Mouse (Mus musculus) heart, adult 2 months (tissue): ENCODE data around the gene Rorc. TPM values are rescaled to one million over a fixed set of nuclear protein-coding genes. Genes with fewer than 3 reads are reported as not detected.

ENCODE experiments used
- DNase-seq, 2 experiments: peaks; one replicate each; pipeline ENCODE4 v3.0.0; 2021
- H3K27ac ChIP-seq: fragments of 200-600 bp; 2 replicates; pipeline ENCODE4 v1.8.1; 2022
- H3K27me3 ChIP-seq: fragments of 200-500 bp; 2 replicates; pipeline ENCODE4 v1.6.1; 2012; ENCODE audit warnings: mild to moderate bottlenecking, low read length, inconsistent platforms, mixed read lengths; ENCODE audit not compliant: control insufficient read depth, insufficient read depth
- H3K36me3 ChIP-seq: fragments of 200-500 bp; 2 replicates; pipeline ENCODE4 v1.6.1; 2012; ENCODE audit warnings: low read length, inconsistent platforms; ENCODE audit not compliant: control insufficient read depth, insufficient read depth
- H3K4me1 ChIP-seq: fragments of 200-500 bp; 2 replicates; pipeline ENCODE4 v1.6.1; 2011; ENCODE audit warnings: low read length; ENCODE audit not compliant: control insufficient read depth, insufficient read depth
- H3K4me3 ChIP-seq: fragments of 200-600 bp; 2 replicates; pipeline ENCODE4 v1.8.1; 2022
- H3K79me2 ChIP-seq: fragments of 200-500 bp; replicated peaks from 2 replicates; pipeline ENCODE4 v1.6.1; 2012; ENCODE audit warnings: mild to moderate bottlenecking, inconsistent platforms, low read length, moderate library complexity, mixed read lengths; ENCODE audit not compliant: control insufficient read depth, insufficient read depth
- H3K9ac ChIP-seq: fragments of 200-500 bp; 2 replicates; pipeline ENCODE4 v1.6.1; 2012; ENCODE audit warnings: low read depth, mild to moderate bottlenecking, control low read depth, inconsistent platforms, low read length, mixed read lengths
- CTCF ChIP-seq: fragments of 200-600 bp; IDR thresholded peaks from 2 replicates; pipeline ENCODE4 v1.8.1; 2022; ENCODE audit warnings: antibody characterized with exemption, mild to moderate bottlenecking, moderate library complexity
- EP300 ChIP-seq: fragments of 200-500 bp; IDR thresholded peaks from 2 replicates; pipeline ENCODE4 v1.6.1; 2011; ENCODE audit warnings: low read depth, low read length, control low read depth; ENCODE audit not compliant: insufficient read depth
- POLR2A ChIP-seq: fragments of 200-500 bp; IDR thresholded peaks from 2 replicates; pipeline ENCODE4 v1.6.1; 2011; ENCODE audit warnings: mild to moderate bottlenecking, low read depth, low read length, control low read depth; ENCODE audit not compliant: insufficient read depth
- WGBS: fragments of 180-500 bp; shearing (Covaris S2); methylation state at CpG from one replicate; pipeline ENCODE4 v1.1.7; 2018; 5-methylcytosine and 5-hydroxymethylcytosine counted together
- intact Hi-C: fragments of 180-260 bp; cut with DNase I; formaldehyde crosslinking; loops from one replicate; pipeline ENCODE4 v1.15.1; 2025
- polyA plus RNA-seq: library from polyadenylated mRNA; depleted of rRNA; stranded (reverse); fragments of >200 nt; gene quantifications from 2 replicates; pipeline ENCODE4 v1.2.3, GENCODE M21; 2012
- total RNA-seq, 2 experiments: library from RNA; stranded (reverse); gene quantifications; 2 replicates each; pipeline ENCODE4 v1.2.3; 2021

Rorc gene
- total and polyA plus RNA-seq, 3 experiments = 25.7 to 44.8 (median 36.1) TPM

GRCm38 (mm10) chr3:94344182-94344581, 28.4 kb upstream of the Rorc start:
- intact Hi-C loops = no loop called here

GRCm38 (mm10) chr3:94344897-94345296, 27.7 kb upstream of the Rorc start:
- Histone ChIP-seq H3K27ac (no peak overlapping the region), H3K9ac (no peak overlapping the region), H3K27me3 (no peaks in the 10 kb centered on the region), H3K36me3 (no peaks in the 10 kb centered on the region), H3K4me1 (no peaks in the 10 kb centered on the region), H3K4me3 (no peak overlapping the region), H3K79me2 (no peaks in the 10 kb centered on the region)
- WGBS = 70% methylated on average over 3 of the region's 3 CpGs
- no peak for DNase-seq
- TF ChIP-seq CTCF (no peak), POLR2A (no peak), EP300 (no peak)
- intact Hi-C loops = no loop called here

More at GRCm38 (mm10) chr3:94344182-94344581, 28.4 kb upstream of the Rorc start:
- Histone ChIP-seq H3K79me2 (no peaks in the 10 kb centered on the region), H3K27ac (no peak overlapping the region), H3K4me3 (no peak overlapping the region), H3K27me3 (no peaks in the 10 kb centered on the region), H3K36me3 (no peaks in the 10 kb centered on the region), H3K9ac (no peak overlapping the region), H3K4me1 (no peaks in the 10 kb centered on the region)
- no peak for DNase-seq
- no peak for TF ChIP-seq POLR2A
- no peak for TF ChIP-seq CTCF
- no peak for TF ChIP-seq EP300
- WGBS = 88% methylated on average over 2 of the region's 2 CpGs

GRCm38 (mm10) chr3:94348146-94348545, 24.4 kb upstream of the Rorc start:
- no peak overlapping the region for H3K9ac ChIP-seq
- no peak overlapping the region for H3K4me3 ChIP-seq
- no peaks in the 10 kb centered on the region for H3K79me2 ChIP-seq
- no peaks in the 10 kb centered on the region for H3K27me3 ChIP-seq
- WGBS = 60% methylated on average over 2 of the region's 2 CpGs
- no peak for DNase-seq
- no peaks in the 10 kb centered on the region for H3K36me3 ChIP-seq
- H3K4me1 ChIP-seq = no peaks in the 10 kb centered on the region
- H3K27ac ChIP-seq = no peak overlapping the region
- TF ChIP-seq POLR2A = no peak
- no peak for TF ChIP-seq EP300
- TF ChIP-seq CTCF = no peak
- intact Hi-C loops = no loop called here

GRCm38 (mm10) chr3:94360812-94361211, 11.8 kb upstream of the Rorc start:
- 0% methylated on average over 1 of the region's 1 CpGs for WGBS

GRCm38 (mm10) chr3:94362138-94362537, 10.5 kb upstream of the Rorc start, which contains the start of gene C2cd4d:
C2cd4d (plus strand) TSS chr3:94362438.
- H3K27me3 ChIP-seq = peaks cover 2% of the 10 kb centered on the region; the same call in 1 of the 2 replicates
- no peak within 1 kb of the TSS for H3K9ac ChIP-seq
- TF ChIP-seq EP300 (no peak), CTCF (no peak), POLR2A (no peak)
- peak within 1 kb of the TSS; percentile 44; the same call in 1 of the 2 replicates for H3K4me3 ChIP-seq
- H3K27ac ChIP-seq = no peak within 1 kb of the TSS
- 66% methylated on average over 7 of the region's 7 CpGs for WGBS
- no peaks in the 10 kb centered on the region for H3K36me3 ChIP-seq
- H3K79me2 ChIP-seq = no peaks in the 10 kb centered on the region
- intact Hi-C loops = no loop called here
- no peak for DNase-seq
- no peaks in the 10 kb centered on the region for H3K4me1 ChIP-seq

More at GRCm38 (mm10) chr3:94360812-94361211, 11.8 kb upstream of the Rorc start:
- intact Hi-C loops = no loop called here
- H3K27me3 ChIP-seq = peaks cover 2% of the 10 kb centered on the region; the same call in 1 of the 2 replicates
- no peak overlapping the region for H3K27ac ChIP-seq
- no peaks in the 10 kb centered on the region for H3K79me2 ChIP-seq
- H3K4me3 ChIP-seq = no peak overlapping the region
- TF ChIP-seq POLR2A (no peak), CTCF (peak; percentile 32), EP300 (no peak)
- DNase-seq = no peak
- no peaks in the 10 kb centered on the region for H3K36me3 ChIP-seq
- no peak overlapping the region for H3K9ac ChIP-seq
- H3K4me1 ChIP-seq = no peaks in the 10 kb centered on the region

- Histone ChIP-seq H3K79me2 (no peaks in the 10 kb centered on the region), H3K4me1 (no peaks in the 10 kb centered on the region), H3K9ac (peak overlapping the region; percentile 85), H3K36me3 (no peaks in the 10 kb centered on the region), H3K27ac (peak overlapping the region; percentile 2; the same call in 1 of the 2 replicates), H3K4me3 (peak overlapping the region; percentile 44), H3K27me3 (peaks cover 2% of the 10 kb centered on the region; the same call in 1 of the 2 replicates)
- DNase-seq = peak; percentile 46 to 59
- intact Hi-C loops = no loop called here
- 7% methylated on average over 95 of the region's 97 CpGs for WGBS
- TF ChIP-seq CTCF (no peak), EP300 (no peak), POLR2A (no peak)
Observed at GRCm38 (mm10) chr3:94363291-94364153, 9.1 kb upstream of the Rorc start.
